In the genomic region with DNA sequence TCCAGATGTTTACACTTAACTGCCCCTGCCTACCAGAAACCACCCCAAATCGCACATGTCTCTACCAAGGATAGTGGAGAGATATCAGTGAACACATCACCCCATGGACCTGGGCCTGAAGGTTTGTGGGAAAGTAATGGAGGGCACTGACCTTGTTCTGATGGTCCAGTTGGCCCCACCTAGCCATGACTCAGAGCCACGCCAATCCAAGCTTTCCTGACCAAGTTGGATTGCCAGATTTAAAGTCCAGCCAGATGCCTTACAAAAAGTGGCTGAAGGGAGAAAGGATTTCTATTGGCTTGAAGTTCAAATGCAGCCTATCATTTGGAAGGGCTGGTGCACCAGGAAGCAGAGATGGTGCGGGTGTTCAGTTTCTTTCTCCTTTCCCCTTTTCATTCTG, we compare ENCODE assay signal across 23 mouse cellular contexts.
"Had no signal": no experiment of that assay in that cellular context is flagged by ENCODE, and none has a peak within 500 bp of the region (broad histone marks: within the 10 kb centered on the region; RNA-seq: fewer than 3 reads in every experiment).

No protein-coding gene starts in this region.

- H3K4me1 ChIP-seq: limb, embryonic 12.5 days; limb, embryonic 15.5 days; megakaryocyte, embryonic 14.5 days; midbrain, embryonic 13.5 days; neural tube, embryonic 13.5 days had no signal

- H3K9me3 ChIP-seq: limb, embryonic 15.5 days; lung, embryonic 15.5 days had no signal

- H3K4me3 ChIP-seq: limb, embryonic 12.5 days; limb, embryonic 15.5 days; lung, embryonic 15.5 days; megakaryocyte, embryonic 14.5 days; midbrain, embryonic 10.5 days; midbrain, embryonic 13.5 days; myocyte; neural tube, embryonic 13.5 days had no signal

- ATAC-seq: intestine, postnatal 0 days; midbrain, embryonic 13.5 days; midbrain, embryonic 16.5 days had no signal

- H3K4me2 ChIP-seq: limb, embryonic 12.5 days; limb, embryonic 15.5 days; lung, embryonic 15.5 days; midbrain, embryonic 13.5 days; neural tube, embryonic 13.5 days had no signal

- H3K36me3 ChIP-seq: limb, embryonic 12.5 days; limb, embryonic 15.5 days; lung, embryonic 15.5 days; midbrain, embryonic 13.5 days; neural tube, embryonic 13.5 days had no signal

- H3K27me3 ChIP-seq: limb, embryonic 12.5 days; limb, embryonic 15.5 days; lung, embryonic 15.5 days; midbrain, embryonic 13.5 days; neural tube, embryonic 13.5 days had no signal

- H3K27ac ChIP-seq: limb, embryonic 12.5 days; limb, embryonic 15.5 days; liver, embryonic 14.5 days; lung, embryonic 15.5 days; midbrain, embryonic 10.5 days; midbrain, embryonic 13.5 days; neural tube, embryonic 13.5 days had no signal

- H3K9ac ChIP-seq: limb, embryonic 12.5 days; limb, embryonic 15.5 days; liver, embryonic 14.5 days; lung, embryonic 15.5 days; midbrain, embryonic 13.5 days; neural tube, embryonic 13.5 days had no signal

- DNase-seq: kidney, adult 9 months; kidney, postnatal 14 days; kidney, postnatal 4 days; left cerebral cortex, postnatal 4 days; lung, adult 18-20 months; lung, postnatal 10 days; lung, postnatal 36 days; retina, postnatal 1 day; right cerebral cortex, postnatal 25 days; thymus, adult 2 months; thymus, postnatal 14 days; thymus, postnatal 4 days had no signal
